Mouse (Mus musculus): ENCODE measurements at regions not wholly inside any gene's neighbourhood (a gene's known extent, or its start where the extent isn't known, plus 50 kb on each side); places are given as distances from the start of the nearest gene placed in this dataset.
A peak's percentile ranks its signal among the peaks of the same experiment; 100 is the strongest.

DNA sequence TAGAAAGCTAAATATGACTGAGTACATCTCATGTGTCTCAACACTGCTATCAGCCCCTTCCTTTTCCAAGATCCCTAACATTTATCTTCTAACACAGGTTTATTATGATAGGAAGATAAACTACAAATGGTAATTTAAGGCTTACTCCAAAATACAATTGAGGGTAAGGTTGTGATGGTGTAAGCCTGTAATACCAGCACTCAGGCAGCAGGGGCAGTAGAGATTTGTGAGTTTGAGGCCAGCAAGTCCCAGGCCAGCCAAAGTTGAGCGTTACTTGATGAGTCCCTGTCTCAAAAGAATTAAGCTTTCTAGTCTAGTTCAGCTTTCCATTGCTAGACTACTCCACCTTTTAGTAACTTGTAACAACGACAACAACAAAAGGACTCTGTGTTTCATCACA is 69.1 kb downstream of the Pabpc6 start:
- peaks cover 11% of the 10 kb centered on the region for H3K27me3 ChIP-seq
- ATAC-seq (no peak), DNase-seq (ENCODE audit: low read depth, low spot score) (no peak)
- in situ Hi-C loops (cut with MboI; ENCODE audit: low pct_unique_long_range_greater_than_20kb) = no loop called here
- peak; percentile 22 for TF ChIP-seq CTCF (IDR thresholded peaks at IDR 0.05)
- CTCF ChIA-PET = no interaction called here
- POLR2A ChIA-PET = no interaction called here
